Mouse (Mus musculus) hindbrain, embryonic 13.5 days (tissue): ENCODE results near the gene 1110051M20Rik. TPM values are rescaled to one million over a fixed set of nuclear protein-coding genes. Genes with fewer than 3 reads are reported as not detected.

Experiments used
- ATAC-seq: fragments of 200-750 bp; cut with Nextera tagmentation; 2 replicates; pipeline ENCODE4 v1.8.0; 2017; ENCODE audit warnings: moderate TSS enrichment; ENCODE audit not compliant: low FRiP score
- H3K27ac ChIP-seq: fragments of 300-500 bp; sonication (generic); 2 replicates; pipeline ENCODE4 v1.5.1; 2015; ENCODE audit warnings: inconsistent platforms, mild to moderate bottlenecking, moderate library complexity
- H3K27me3 ChIP-seq: fragments of 300-500 bp; sonication (generic); 2 replicates; pipeline ENCODE4 v1.6.1; 2015; ENCODE audit warnings: mild to moderate bottlenecking, inconsistent platforms
- H3K36me3 ChIP-seq: fragments of 300-500 bp; sonication (generic); 2 replicates; pipeline ENCODE4 v1.6.1; 2015; ENCODE audit warnings: mild to moderate bottlenecking, inconsistent platforms
- H3K4me1 ChIP-seq: fragments of 300-500 bp; sonication (generic); replicated peaks from 2 replicates; pipeline ENCODE4 v1.6.1; 2015; ENCODE audit warnings: inconsistent platforms
- H3K4me2 ChIP-seq: fragments of 300-500 bp; sonication (generic); 2 replicates; pipeline ENCODE4 v1.6.1; 2015; ENCODE audit warnings: inconsistent platforms, mild to moderate bottlenecking, moderate library complexity
- H3K4me3 ChIP-seq: fragments of 300-500 bp; sonication (generic); 2 replicates; pipeline ENCODE4 v1.5.1; 2015; ENCODE audit warnings: mild to moderate bottlenecking, inconsistent platforms
- H3K9ac ChIP-seq: fragments of 300-500 bp; sonication (generic); 2 replicates; pipeline ENCODE4 v1.6.1; 2015; ENCODE audit warnings: mild to moderate bottlenecking, inconsistent platforms
- H3K9me3 ChIP-seq: fragments of 300-500 bp; sonication (generic); 2 replicates; pipeline ENCODE4 v1.6.1; 2016; ENCODE audit warnings: inconsistent platforms
- whole genome bisulfite sequencing: fragments of 180-500 bp; shearing (Covaris S2); methylation state at CpG from one replicate; pipeline ENCODE4 v1.1.7; 2015; 5-methylcytosine and 5-hydroxymethylcytosine counted together
- polyA plus RNA-seq: library from polyadenylated mRNA; unstranded; fragments of >200 nt; fragmentation: Nextera tagmentation; extraction: Ambion mirVana; gene quantifications from 2 replicates; pipeline ENCODE4 v1.2.1, GENCODE M21; 2015

Gene 1110051M20Rik
- polyA plus RNA-seq, 1 experiment from 2014 or later: 147 TPM

GRCm38 (mm10) chr2:91361068-91361528, 83.4 kb downstream of the 1110051M20Rik start:
- WGBS: 43% methylated on average over 4 of the region's 4 CpGs
- H3K27ac ChIP-seq: no peak overlapping the region
- no peaks in the 10 kb centered on the region for H3K4me1 ChIP-seq
- H3K9ac ChIP-seq: no peak overlapping the region
- H3K27me3 ChIP-seq: no peaks in the 10 kb centered on the region
- no peak overlapping the region for H3K4me2 ChIP-seq
- no peaks in the 10 kb centered on the region for H3K9me3 ChIP-seq
- no peaks in the 10 kb centered on the region for H3K36me3 ChIP-seq
- H3K4me3 ChIP-seq: no peak overlapping the region
- no peak for ATAC-seq

GRCm38 (mm10) chr2:91355767-91356166, 88.7 kb downstream of the 1110051M20Rik start:
- Histone ChIP-seq H3K9ac (no peak overlapping the region), H3K27ac (no peak overlapping the region), H3K9me3 (no peaks in the 10 kb centered on the region), H3K4me1 (peaks cover 9% of the 10 kb centered on the region), H3K36me3 (no peaks in the 10 kb centered on the region), H3K4me2 (no peak overlapping the region), H3K4me3 (no peak overlapping the region), H3K27me3 (no peaks in the 10 kb centered on the region)
- ATAC-seq: no peak
- WGBS: 92% methylated on average over 3 of the region's 3 CpGs

- no peak overlapping the region for H3K9ac ChIP-seq
Observed at GRCm38 (mm10) chr2:91354727-91355403, 89.6 kb downstream of the 1110051M20Rik start.

GRCm38 (mm10) chr2:91353854-91354253, 90.7 kb downstream of the 1110051M20Rik start:
- no peaks in the 10 kb centered on the region for H3K36me3 ChIP-seq
- no peak overlapping the region for H3K9ac ChIP-seq
- no peak for ATAC-seq
- H3K9me3 ChIP-seq: no peaks in the 10 kb centered on the region
- WGBS: 51% methylated on average over 3 of the region's 3 CpGs
- 0 out of 2 replicates have a peak overlapping the region, but pooled peaks have one; percentile 48 for H3K27ac ChIP-seq
- H3K27me3 ChIP-seq: no peaks in the 10 kb centered on the region
- H3K4me1 ChIP-seq: peaks cover 9% of the 10 kb centered on the region
- H3K4me2 ChIP-seq: no peak overlapping the region
- H3K4me3 ChIP-seq: no peak overlapping the region

More at GRCm38 (mm10) chr2:91354727-91355403, 89.6 kb downstream of the 1110051M20Rik start:
- peak overlapping the region; percentile 40 for H3K27ac ChIP-seq
- ATAC-seq: no peak
- no peak overlapping the region for H3K4me3 ChIP-seq
- H3K9me3 ChIP-seq: no peaks in the 10 kb centered on the region
- WGBS: 84% methylated on average over 6 of the region's 6 CpGs
- no peaks in the 10 kb centered on the region for H3K36me3 ChIP-seq
- no peaks in the 10 kb centered on the region for H3K27me3 ChIP-seq
- H3K4me1 ChIP-seq: peaks cover 9% of the 10 kb centered on the region
- no peak overlapping the region for H3K4me2 ChIP-seq

- no peaks in the 10 kb centered on the region for H3K27me3 ChIP-seq
- no peaks in the 10 kb centered on the region for H3K9me3 ChIP-seq
- H3K36me3 ChIP-seq: no peaks in the 10 kb centered on the region
- H3K4me1 ChIP-seq: peaks cover 9% of the 10 kb centered on the region
- no peak for ATAC-seq
- H3K4me3 ChIP-seq: no peak overlapping the region
- no peak overlapping the region for H3K4me2 ChIP-seq
- H3K27ac ChIP-seq: no peak overlapping the region
- no peak overlapping the region for H3K9ac ChIP-seq
Observed at GRCm38 (mm10) chr2:91351841-91352240, 92.7 kb downstream of the 1110051M20Rik start.

- H3K9me3 ChIP-seq: no peaks in the 10 kb centered on the region
- H3K27ac ChIP-seq: no peak overlapping the region
- no peaks in the 10 kb centered on the region for H3K27me3 ChIP-seq
- H3K4me3 ChIP-seq: no peak overlapping the region
- H3K4me2 ChIP-seq: no peak overlapping the region
- H3K36me3 ChIP-seq: no peaks in the 10 kb centered on the region
- WGBS: 76% methylated on average over 6 of the region's 6 CpGs
- H3K4me1 ChIP-seq: peaks cover 9% of the 10 kb centered on the region
- no peak for ATAC-seq
- no peak overlapping the region for H3K9ac ChIP-seq
Observed at GRCm38 (mm10) chr2:91349974-91350457, 94.5 kb downstream of the 1110051M20Rik start.

- Histone ChIP-seq H3K4me2 (no peak overlapping the region), H3K27ac (no peak overlapping the region), H3K4me3 (no peak overlapping the region), H3K9ac (no peak overlapping the region), H3K36me3 (0 out of 2 replicates have a peak, but pooled peaks cover 3% of the 10 kb centered on the region), H3K9me3 (no peaks in the 10 kb centered on the region; the same call in 1 of the 2 replicates), H3K27me3 (no peaks in the 10 kb centered on the region), H3K4me1 (0 out of 2 replicates have a peak, but pooled peaks cover 3% of the 10 kb centered on the region)
- no peak for ATAC-seq
- WGBS: 64% methylated on average over 4 of the region's 4 CpGs
Observed at GRCm38 (mm10) chr2:91348936-91349335, 95.6 kb downstream of the 1110051M20Rik start.

GRCm38 (mm10) chr2:91345644-91346043, 98.9 kb downstream of the 1110051M20Rik start:
- 98% methylated on average over 1 of the region's 1 CpGs for WGBS
- Histone ChIP-seq H3K36me3 (peaks cover 12% of the 10 kb centered on the region; the same call in 1 of the 2 replicates), H3K4me1 (no peaks in the 10 kb centered on the region), H3K27ac (no peak overlapping the region), H3K9ac (no peak overlapping the region), H3K27me3 (no peaks in the 10 kb centered on the region), H3K4me2 (no peak overlapping the region), H3K4me3 (no peak overlapping the region), H3K9me3 (no peaks in the 10 kb centered on the region; the same call in 1 of the 2 replicates)
- ATAC-seq: no peak

GRCm38 (mm10) chr2:91339591-91339990, 104.9 kb downstream of the 1110051M20Rik start:
- no peak overlapping the region for H3K27ac ChIP-seq
- H3K27me3 ChIP-seq: no peaks in the 10 kb centered on the region
- ATAC-seq: no peak
- H3K36me3 ChIP-seq: peaks cover 12% of the 10 kb centered on the region; the same call in 1 of the 2 replicates
- H3K4me3 ChIP-seq: no peak overlapping the region
- H3K4me2 ChIP-seq: no peak overlapping the region
- H3K9ac ChIP-seq: no peak overlapping the region
- over 99% methylated on average over 2 of the region's 2 CpGs for WGBS
- H3K4me1 ChIP-seq: no peaks in the 10 kb centered on the region
- H3K9me3 ChIP-seq: no peaks in the 10 kb centered on the region; the same call in 1 of the 2 replicates

GRCm38 (mm10) chr2:91335128-91335527, 109.4 kb downstream of the 1110051M20Rik start:
- no peak overlapping the region for H3K27ac ChIP-seq
- WGBS: 79% methylated on average over 4 of the region's 4 CpGs
- H3K36me3 ChIP-seq: no peaks in the 10 kb centered on the region
- H3K4me2 ChIP-seq: no peak overlapping the region
- no peak for ATAC-seq
- no peaks in the 10 kb centered on the region for H3K9me3 ChIP-seq
- H3K27me3 ChIP-seq: no peaks in the 10 kb centered on the region
- no peak overlapping the region for H3K9ac ChIP-seq
- H3K4me3 ChIP-seq: no peak overlapping the region
- peaks cover 10% of the 10 kb centered on the region for H3K4me1 ChIP-seq

GRCm38 (mm10) chr2:91331051-91331843, 113.3 kb downstream of the 1110051M20Rik start:
- H3K36me3 ChIP-seq: no peaks in the 10 kb centered on the region
- no peak overlapping the region for H3K4me2 ChIP-seq
- ATAC-seq: no peak
- peaks cover 39% of the 10 kb centered on the region for H3K4me1 ChIP-seq
- no peaks in the 10 kb centered on the region for H3K27me3 ChIP-seq
- H3K4me3 ChIP-seq: no peak overlapping the region
- no peaks in the 10 kb centered on the region for H3K9me3 ChIP-seq
- 84% methylated on average over 7 of the region's 7 CpGs for WGBS
- H3K9ac ChIP-seq: no peak overlapping the region
- H3K27ac ChIP-seq: no peak overlapping the region

- H3K4me1 ChIP-seq: peaks cover 41% of the 10 kb centered on the region
- H3K36me3 ChIP-seq: no peaks in the 10 kb centered on the region
- no peak overlapping the region for H3K4me2 ChIP-seq
- H3K9me3 ChIP-seq: no peaks in the 10 kb centered on the region
- H3K9ac ChIP-seq: no peak overlapping the region
- ATAC-seq: no peak
- H3K27me3 ChIP-seq: no peaks in the 10 kb centered on the region
- WGBS: 49% methylated on average over 8 of the region's 8 CpGs
- 0 out of 2 replicates have a peak overlapping the region, but pooled peaks have one; percentile 4 for H3K27ac ChIP-seq
- H3K4me3 ChIP-seq: no peak overlapping the region
Observed at GRCm38 (mm10) chr2:91329996-91330738, 114.3 kb downstream of the 1110051M20Rik start.
